Mouse (Mus musculus): ENCODE data around the gene Zfp580. TPM values are rescaled to one million over a fixed set of nuclear protein-coding genes. Genes with fewer than 3 reads are reported as not detected.
A peak's percentile ranks its signal among the peaks of the same experiment; 100 is the strongest.
"Not testable (repeated sequence)": the region's sequence is repeated elsewhere in the genome, so short reads cannot be mapped to it uniquely, and the experiment has no call there.

Gene Zfp580
- total RNA-seq, 2 experiments from 2014 or later = 1.2 to 1.3 TPM

DNA sequence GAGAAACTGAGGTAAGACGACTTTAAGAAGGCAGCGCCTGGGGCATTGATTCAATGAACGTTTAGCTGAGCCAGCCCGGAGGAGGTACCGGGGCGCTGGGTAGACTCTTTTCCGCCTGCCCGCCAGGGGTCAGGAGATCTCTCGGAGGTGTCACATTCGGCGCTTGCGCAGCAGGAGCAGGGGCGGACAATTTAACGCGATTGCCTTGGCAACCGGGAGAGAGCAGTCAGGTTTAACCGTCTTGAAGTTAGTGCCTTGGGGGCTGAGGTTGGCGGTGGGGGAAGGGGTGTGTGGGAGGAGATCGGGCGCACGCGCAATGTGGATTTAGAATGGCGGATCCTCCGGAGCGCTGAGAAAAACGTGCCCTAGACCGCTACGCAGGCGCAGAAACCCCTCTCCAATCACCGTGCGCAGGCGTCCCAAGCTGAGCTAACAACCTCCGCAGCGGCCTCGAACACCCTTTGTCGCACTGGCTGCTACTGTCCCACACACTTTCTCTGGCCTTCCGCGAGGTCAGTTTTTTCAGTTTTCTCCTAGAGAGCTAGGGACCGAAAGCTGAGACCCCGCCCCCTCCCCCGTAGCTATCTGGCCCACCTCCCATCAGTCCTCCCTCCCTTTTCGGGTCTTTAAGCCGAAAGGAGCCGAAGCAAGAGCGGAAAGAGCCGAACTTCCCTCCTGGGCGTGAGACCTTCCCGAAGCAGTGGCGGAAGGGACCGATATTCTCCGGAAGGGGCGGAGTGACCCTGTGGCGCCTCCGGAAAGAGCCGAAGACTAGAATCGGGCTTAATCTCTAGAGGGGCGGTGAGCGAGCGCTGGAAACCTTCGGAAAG, 9.8 kb downstream of the Zfp580 start:
- peak; percentile 59 for ATAC-seq (replicated peaks; ENCODE audit: poor library complexity, severe bottlenecking)

DNA sequence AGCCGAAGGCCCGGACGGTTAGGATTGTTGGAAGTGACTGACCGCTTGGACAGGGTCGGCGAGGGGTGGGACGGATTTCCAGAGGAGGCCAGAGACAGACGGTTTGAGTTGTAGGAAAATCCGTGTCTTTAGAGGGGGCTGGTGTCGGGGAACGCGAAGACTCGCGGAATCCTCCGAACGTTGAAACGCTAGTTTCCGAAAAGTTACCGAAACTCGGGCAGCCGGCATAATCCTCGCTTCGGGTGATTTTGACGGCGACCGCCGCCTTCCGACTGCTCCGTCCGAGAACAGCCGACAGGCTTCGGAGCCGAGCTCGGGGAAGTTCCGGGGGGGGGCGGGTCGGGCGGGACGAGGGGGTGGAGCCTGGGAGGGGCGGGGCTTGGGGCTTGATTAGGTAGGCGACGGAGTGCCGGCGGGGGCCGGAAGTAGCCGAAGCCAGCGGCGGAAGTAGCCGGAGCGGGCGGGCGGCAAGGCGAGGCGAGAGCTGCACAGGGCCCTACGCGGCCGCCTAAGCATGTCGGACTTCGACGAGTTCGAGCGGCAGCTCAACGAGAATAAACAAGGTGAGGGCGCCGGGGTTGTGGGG, 10.5 kb downstream of the Zfp580 start, which contains the start of gene U2af2:
TSS of gene U2af2 (plus strand) at position 370 of the 586 bp plus-strand sequence.
- peak; percentile 38 for ATAC-seq (replicated peaks; ENCODE audit: poor library complexity, severe bottlenecking)

DNA sequence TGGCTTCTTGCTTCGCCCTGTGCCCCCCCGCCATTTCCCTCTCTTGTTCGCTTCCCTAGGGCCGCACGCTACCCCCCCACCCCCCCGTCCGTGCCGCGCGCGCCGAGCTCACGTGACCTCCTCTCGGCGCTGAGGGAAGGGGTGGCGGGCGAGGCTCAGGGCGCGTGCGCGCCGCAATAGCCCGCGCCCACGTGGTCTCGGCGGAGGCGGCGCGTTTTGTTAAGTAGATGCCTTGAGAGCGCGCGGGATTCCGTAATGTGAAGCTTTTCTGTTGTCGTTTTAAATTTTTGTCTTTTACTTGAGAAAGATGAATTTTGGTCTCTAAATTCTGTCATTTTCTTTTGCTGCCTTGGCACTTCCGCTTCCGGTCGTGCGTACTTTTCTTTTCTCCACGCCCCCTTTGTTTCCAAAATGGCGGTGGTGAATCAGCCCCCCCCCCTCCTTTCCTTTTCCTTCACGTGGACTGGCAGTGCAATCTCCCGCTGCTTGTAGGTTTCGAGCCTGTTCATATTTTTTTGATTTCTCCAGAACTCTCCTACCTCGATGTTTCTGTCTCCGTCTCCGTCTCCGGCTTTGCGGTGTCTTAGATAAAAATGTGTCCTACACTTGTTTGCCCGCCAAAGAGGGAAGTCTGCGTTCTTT, 11.1 kb downstream of the Zfp580 start:
- peak; percentile 15; the same call in 1 of the 2 replicates for ATAC-seq (replicated peaks; ENCODE audit: poor library complexity, severe bottlenecking)

DNA sequence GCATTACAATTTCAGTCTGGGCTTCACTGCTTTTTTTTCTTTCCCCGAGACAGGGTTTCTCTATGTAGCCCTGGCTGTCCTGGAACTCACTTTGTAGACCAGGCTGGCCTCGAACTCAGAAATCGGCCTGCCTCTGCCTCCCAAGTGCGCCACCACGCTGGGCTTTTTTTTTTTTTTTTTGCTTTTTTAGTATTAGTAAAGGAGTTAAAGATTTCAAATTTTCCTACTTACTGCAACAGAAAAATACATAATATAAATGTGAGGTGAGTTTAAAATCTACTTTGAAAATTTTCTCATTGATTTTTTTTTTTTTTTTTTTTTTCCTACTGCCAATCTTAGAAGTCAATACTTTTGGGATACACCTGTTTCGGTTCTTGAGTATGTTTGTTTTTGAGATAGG, 13.5 kb downstream of the Zfp580 start:
- ATAC-seq (replicated peaks; ENCODE audit: poor library complexity, severe bottlenecking) = no peak

DNA sequence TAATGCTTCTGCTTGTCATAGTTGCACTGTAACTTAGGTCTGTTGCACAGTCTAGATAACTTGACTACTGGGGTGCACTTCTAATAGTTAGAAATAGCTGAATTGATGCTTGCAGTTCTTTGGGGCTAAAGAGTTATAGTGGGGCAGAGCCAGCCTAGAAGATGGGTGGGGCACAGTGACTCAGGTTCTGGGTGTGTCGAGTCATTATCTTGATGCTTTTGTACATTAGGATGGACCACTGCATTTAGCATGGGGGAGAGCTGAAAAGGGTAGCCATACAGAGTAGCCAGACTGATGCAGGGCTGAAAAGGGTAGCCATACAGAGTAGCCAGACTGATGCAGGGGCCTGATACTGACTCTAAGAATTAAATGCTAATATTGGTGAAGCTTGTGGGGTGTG, 22.2 kb downstream of the Zfp580 start:
- ATAC-seq (replicated peaks; ENCODE audit: poor library complexity, severe bottlenecking) = no peak

DNA sequence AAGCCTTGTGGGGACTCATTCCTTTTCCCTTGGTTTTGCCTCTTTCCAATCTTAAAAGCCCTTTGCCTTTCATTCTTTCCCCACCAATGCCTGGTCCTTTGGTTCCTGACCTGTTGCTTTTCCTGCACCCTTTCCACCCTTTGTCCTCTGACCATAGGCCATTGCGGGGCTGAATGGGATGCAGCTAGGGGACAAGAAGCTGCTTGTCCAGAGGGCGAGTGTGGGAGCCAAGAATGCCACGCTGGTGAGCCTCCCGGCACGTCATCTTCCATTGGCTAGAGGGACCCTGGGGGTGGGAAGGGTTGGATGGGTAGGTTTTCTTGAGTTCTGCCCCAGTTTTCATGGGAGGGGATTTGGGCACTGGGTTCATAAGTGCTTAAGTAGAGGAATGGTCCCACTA, 23.6 kb downstream of the Zfp580 start:
- ATAC-seq (replicated peaks; ENCODE audit: poor library complexity, severe bottlenecking) = no peak

DNA sequence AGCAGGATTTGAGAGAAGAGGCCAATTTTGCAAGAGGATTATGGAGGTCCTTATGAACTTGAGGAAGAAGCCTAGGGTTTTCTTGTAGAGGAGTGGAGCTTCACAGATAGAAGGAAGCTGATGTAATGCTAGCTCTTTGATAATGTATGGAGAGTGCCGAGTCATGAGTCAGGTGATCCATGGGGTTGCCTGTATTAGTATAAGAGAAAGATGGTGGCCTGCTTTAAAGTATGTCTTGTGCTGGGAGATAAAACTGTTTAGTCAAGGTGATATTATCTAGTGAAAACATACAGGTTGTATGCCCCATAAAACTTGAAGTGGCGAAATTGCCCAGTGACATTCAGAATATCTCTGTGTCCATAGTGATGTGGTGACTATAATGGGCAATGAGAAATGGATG, 25.6 kb downstream of the Zfp580 start:
- no peak for ATAC-seq (replicated peaks; ENCODE audit: poor library complexity, severe bottlenecking)

DNA sequence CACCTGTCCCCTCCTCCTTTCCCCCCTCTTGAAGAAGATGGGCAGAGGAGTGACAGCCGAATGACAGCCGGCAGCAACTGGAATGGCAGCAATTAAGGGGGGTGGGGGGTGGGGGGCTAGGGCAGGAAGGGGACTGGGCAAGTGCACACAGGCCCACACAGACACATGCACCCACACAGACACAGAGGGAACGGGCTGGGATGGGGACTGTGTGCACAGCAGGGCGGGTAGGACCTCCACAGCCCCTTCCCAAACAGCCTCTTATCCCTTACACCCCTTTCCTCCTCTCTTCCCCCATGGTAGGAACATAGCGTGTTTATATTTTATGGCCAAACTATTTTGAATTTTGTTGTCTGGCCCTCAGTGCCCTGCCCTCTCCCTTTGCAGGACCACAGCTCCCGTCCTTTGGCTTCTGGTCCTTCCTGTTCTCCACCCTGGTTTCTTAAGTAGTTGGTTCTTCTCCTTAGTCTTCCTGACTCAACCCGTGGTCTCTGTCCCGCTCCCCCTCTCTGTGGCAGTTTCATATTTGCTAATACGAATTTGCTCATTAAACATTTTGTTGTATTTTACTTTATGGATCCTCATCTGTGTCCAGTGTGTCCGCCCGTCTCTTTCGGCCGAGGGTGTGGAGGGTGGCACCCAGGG, 28.1 kb downstream of the Zfp580 start:
- not testable (repeated sequence) for ATAC-seq (replicated peaks; ENCODE audit: poor library complexity, severe bottlenecking)

DNA sequence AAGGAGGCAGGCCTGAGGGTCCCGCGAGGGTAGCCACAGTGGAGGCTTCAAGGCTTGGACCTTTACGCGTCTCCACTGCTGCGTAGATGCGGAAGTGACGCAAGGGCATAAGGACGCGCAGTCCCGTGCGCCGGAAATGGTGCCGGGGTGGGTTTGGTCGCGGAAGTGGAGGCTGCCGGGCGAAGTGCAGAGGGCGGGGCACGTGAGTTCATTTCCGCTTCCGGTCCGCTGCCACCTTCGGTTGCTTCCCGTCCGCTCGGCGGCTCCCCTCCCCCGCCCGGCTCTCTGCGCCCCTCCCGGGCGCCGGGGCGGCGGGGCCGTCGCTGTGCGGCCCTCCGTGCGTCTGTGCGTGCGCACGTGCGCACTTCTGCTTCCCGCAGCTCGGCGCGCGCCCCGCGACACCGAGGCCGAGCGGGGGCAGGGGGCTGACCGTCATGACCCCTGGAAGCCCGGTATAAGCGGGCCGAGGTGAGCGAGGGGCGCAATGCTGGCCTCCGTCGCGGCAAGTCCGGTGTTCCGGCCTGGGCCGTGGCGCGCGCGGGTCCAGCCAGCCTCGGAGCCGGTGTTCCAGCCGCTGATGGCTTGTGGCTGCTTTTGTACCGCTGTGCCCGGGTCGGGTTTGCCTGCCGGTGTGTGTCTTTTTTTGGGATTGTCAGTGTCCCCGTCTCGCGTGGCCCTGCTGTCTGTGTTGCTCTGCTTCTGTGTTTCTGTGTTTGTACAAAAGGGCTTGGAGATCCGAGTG, 28.8 kb downstream of the Zfp580 start, which contains the start of gene Epn1:
TSS of gene Epn1 (plus strand) at position 226 of the 742 bp plus-strand sequence.
- peak; percentile 92 for ATAC-seq (replicated peaks; ENCODE audit: poor library complexity, severe bottlenecking)

DNA sequence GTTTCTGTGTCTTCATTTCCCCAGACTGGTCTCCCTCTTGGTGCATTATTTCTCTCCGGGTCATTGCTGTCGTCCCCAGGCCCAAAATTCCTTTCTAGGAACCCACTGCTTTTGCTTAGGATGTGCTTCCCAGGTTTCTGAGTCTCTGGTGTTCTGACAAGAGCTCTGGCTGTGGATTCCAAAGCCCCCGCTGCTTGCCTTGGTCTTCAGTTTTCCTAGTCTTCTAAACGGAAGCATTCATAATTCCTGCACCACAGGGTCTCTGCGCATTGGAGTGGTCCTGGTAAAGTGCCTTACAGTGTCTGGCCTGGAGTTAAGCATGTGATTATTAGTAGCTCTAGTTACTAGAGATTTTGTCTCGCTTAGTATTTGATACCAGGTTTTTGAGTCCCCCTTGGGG, 29.5 kb downstream of the Zfp580 start:
- ATAC-seq (replicated peaks; ENCODE audit: poor library complexity, severe bottlenecking) = no peak

DNA sequence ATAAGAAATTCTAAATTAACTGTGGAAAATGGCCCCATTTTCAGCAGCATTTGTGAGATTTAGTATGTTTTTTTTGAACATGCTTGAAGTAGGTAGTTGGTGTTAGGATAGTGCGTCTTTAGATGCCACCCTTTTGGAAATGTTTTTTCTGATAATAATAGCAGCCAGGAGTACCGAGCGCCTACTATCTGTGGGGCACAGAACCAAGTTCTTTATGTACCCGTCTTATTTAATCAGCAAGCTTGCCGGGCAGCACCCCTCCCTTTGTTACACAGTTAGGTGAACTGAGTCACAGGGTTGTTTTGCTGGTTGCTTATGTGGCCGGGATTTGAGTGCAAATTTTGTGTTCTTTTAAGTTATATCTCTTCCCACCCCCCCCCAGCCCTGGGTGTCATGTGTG, 29.9 kb downstream of the Zfp580 start:
- ATAC-seq (replicated peaks; ENCODE audit: poor library complexity, severe bottlenecking) = no peak

DNA sequence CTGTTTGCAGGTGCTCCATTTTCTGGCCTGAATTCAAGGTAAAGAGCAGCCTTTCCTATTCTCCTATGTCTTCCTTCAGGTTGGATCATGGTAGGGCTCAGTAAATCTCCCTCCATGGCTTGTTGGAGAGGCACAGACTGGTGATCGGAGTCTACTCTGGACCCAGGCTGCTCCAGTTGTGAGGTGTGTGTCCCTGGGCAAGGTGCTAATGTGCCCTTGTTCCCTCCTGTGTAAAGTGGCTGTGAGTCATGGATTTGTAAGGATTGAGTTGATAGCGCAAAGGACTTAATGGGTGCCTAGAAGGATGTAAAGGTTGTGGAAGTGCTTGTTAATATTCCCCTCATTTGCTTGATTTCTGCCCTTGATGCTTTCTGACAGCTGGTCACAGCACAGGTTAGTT, 30.6 kb downstream of the Zfp580 start:
- ATAC-seq (replicated peaks; ENCODE audit: poor library complexity, severe bottlenecking) = no peak

DNA sequence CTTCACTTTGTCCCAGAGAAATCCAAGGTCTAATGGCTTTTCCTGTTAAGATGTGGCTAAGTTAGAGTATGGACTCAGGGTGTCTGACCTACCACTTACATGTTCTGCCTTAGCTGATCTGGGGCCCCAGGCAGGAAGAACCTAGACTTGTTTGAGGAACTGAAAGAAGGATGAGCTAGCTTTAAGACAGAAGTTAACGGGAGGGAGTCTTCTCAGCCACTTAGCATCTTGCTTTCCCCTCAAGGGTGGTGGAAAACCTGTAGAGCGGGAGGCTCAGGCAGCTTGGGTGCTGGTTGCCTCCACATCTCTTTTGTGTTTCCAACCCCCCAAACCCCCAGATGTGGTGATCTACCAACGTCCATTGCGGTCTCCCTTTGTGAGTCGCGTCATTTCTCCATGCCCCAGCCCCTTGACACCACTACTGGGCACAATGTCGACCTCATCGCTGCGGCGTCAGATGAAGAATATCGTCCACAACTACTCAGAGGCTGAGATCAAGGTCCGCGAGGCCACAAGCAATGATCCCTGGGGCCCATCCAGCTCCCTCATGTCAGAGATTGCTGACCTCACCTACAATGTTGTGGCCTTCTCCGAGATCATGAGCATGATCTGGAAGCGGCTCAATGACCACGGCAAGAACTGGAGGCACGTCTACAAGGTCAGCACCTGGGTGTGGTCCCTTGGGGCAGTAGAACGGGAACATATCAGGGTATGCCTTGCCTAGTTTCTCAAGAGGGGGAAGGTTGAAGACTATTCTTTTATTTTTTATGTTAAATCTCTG, 32.2 kb downstream of the Zfp580 start:
- peak; percentile 63 for ATAC-seq (replicated peaks; ENCODE audit: poor library complexity, severe bottlenecking)

DNA sequence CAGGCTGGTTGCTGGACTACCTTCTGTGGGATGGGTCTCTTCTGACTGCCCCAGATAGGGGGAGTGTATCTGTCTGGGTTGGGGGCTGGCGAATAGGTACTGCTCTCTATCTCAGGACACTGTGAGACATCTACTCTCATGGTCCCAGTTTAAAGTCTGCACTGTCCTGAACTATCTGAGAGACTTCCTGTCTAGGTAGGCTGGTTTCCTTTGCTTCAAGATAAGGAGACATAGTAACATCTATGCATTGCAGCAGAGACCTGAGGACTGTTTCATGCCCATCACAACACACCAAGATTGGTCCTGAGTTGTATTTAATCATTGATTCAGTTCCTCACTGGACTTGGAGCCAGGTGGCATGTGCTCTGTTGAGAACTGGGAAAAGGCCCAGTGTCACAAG, 34.2 kb downstream of the Zfp580 start:
- ATAC-seq (replicated peaks; ENCODE audit: poor library complexity, severe bottlenecking) = no peak

DNA sequence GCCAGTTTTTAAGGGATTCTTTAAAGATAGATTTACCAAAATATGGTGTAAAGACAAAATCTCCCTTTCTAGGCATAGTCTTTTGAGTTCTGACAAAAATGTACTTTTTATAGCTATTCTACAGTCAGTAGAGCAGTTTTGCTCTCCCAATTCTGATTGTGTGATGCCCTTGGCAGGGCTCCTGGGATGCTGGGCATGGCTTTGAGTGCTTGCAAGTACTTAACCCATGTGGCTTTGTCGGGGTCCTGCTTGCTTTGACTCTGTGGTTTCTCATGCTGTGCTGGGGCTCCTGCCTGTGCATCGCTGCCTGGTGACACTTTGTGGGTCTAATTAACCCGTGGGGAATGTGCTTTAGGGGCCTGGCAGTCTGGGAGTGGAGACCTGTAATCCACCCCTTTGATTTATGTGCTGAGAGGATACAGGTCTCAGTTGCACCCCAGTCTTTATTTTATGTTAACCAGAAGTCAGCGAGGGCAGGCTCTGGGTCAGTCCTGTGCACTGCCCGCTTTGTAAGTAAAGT, 35.6 kb downstream of the Zfp580 start:
- ATAC-seq (replicated peaks; ENCODE audit: poor library complexity, severe bottlenecking) = no peak

DNA sequence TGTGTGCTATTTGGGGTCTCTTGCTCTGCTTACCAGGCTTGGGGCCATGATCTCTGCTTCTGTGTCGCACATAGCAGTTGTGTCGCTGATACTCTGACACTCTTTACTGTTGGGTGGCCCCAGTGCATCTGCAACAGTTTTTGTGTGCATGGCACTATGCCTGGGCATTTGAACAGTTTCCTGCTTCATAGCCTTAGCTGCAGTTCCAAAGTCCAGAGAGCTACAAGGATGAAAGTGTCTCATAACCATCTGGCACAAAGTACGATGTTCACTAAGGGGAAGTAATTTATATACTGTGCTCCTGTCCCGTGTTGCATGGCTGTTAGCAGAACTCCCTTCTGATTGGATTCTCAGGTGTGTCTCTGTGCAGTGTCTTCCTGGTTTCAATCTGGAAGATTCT, 36.5 kb downstream of the Zfp580 start:
- ATAC-seq (replicated peaks; ENCODE audit: poor library complexity, severe bottlenecking) = no peak

DNA sequence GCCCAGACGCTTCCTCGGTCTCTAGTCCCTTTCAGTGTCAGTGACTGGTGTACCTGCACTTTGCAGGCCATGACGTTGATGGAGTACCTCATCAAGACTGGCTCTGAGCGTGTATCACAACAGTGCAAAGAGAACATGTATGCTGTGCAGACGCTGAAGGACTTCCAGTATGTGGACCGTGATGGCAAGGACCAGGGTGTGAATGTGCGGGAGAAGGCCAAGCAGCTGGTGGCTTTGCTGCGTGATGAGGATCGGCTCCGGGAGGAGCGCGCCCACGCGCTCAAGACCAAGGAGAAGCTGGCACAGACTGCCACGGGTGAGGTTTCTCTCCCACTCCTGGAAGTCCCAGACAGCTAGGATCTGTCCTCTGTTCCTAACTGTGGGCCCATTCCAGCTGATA, 38.5 kb downstream of the Zfp580 start:
- no peak for ATAC-seq (replicated peaks; ENCODE audit: poor library complexity, severe bottlenecking)

DNA sequence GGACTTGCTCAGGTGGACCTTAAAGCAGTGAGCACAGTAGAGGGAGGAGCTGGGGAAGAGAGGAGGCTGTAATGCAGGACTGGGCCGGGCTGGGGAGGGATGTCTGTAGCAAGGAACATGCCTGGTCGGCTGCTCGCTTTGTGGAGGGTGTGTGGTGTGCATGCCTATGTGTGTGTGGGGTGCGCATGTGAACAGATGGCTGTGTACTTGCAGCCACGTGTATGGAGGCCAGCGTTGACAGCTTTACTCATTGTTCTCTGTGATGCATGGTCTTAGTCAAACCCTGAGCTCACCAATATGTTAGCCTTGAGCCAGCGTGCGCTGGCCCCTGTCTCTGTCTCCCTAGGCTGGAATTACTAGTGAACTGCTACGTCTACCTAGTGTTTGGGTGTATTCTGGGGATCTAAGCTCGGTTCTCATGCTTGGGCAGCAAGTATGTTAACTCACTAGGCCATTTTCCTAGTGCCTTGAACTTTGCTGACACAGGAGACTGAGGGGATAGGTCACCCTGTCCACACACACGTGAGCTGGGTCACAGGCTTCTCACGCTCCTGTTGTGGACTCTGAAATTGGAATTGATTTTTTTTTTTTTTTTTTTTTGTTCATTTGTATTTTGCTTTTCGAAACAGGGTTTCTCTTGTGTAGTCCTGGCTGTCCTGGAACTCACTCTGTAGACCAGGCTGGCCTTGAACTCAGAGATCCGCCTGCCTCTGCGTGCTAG, 39.8 kb downstream of the Zfp580 start:
- no peak for ATAC-seq (replicated peaks; ENCODE audit: poor library complexity, severe bottlenecking)

DNA sequence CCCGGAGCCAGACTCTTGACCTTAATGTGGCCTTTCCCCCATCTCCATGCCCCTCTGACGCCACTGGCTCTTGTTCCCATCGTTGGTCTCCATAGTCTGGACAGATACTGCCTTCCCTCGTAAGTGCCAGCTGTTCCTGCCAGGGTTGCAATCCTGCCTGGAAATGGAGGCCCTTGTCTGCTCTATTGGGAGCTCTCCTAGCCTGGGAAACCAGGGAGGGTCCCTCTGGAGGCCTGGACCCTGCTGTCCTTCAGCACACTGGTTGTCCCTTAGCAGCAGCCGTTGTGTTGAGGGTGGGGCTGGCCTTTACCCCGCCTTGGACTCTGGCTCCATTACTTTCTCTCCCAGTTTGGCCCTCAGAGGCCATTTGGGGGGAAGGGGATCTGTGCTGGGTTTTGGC, 41.0 kb downstream of the Zfp580 start:
- no peak for ATAC-seq (replicated peaks; ENCODE audit: poor library complexity, severe bottlenecking)
